Mouse (Mus musculus) cerebellum, adult 9-10 months (tissue): ENCODE data around the gene Taar7a.

Source experiments
- DNase-seq: peaks from one replicate; pipeline ENCODE4 v3.0.0; 2022

Gene Taar7a

DNA sequence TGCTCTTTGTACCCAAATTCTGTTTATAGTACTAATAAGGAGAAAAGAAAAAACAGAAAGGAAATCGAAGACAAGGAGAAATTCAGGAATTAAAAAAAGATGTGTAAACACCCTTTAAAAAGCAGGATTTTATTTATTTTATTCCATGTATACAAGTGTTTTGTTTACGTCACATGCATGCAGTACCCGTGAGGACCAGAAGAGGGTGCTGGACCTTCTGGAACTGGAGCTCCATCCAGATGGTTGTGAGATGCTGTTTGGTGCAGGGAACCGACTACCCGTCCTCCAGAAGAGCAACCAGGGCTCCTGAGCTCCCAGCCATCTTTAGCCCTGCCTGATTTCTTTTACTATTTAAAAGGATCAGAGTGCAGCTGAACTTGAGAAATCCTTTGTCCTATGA lies 50.8 kb downstream of the Taar7a start:
- no peak for DNase-seq
